Mouse (Mus musculus): ENCODE results near the gene Rbm15b.

Rbm15b gene

DNA sequence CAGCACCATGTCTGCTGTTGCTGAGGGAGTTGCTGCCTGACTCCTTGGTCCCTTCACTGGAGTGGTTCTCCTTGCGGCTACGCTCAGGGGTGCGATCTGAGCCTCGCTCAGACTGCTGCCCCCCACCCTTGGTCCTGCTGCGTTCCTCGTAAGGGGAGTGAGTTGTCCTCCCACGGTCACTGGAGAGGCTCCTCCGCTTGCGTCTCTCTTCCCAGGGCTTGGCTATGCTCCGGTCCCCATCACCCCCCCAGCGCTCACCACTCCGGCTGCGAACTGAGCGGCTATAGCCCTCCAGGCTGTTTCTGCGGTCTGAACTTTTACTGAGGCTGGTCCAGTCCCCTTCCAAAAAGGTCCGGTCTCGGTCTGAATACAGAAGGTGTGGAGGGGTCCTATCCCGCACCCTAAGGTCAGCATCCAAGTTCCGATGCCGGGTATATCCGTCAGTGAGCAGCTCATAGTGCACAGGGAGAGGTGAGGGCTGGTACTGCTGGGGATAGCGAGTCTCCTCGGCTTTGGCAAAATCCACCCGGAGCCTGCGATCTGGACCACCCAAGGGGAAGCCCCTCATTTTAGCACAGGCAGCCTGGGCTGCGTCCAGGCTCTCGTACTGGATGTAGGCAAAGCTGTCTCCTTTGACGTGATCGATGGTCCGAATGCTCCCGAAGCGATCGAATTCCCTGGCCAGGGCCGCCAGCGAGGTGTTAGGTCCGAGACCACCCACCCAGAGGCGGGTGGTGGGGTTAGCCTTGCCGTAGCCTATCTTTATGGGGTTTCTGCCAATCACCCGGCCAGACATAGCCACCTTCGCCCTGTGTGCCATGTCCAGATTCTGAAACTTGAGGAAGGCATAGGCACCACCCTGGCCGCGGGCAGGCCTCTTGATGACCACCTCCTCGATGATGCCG, 2.0 kb downstream of the Rbm15b start:
- no peak for DNase-seq (ENCODE audit: low read depth, low spot score)

DNA sequence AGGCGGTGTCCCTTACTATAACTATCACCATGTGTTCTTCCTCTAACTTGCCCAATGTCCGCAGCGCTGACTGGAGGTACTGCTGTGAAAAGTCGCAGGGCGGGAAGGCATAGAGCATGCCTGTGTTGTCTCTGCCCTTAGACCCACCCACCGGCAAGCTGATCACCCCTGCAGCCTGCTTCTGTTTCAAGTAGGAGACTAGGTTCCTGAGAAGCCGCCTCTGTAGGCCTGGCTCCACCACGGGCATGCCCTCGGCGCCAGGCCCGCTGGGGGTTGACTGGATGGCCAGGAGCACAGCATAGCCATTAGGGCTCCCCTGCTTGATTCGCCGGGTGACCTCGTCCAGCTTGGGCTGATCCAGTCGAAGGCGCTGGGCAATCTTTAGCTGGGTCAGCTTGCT, 2.9 kb downstream of the Rbm15b start:
- DNase-seq (ENCODE audit: low read depth, low spot score), result peak; percentile 59

DNA sequence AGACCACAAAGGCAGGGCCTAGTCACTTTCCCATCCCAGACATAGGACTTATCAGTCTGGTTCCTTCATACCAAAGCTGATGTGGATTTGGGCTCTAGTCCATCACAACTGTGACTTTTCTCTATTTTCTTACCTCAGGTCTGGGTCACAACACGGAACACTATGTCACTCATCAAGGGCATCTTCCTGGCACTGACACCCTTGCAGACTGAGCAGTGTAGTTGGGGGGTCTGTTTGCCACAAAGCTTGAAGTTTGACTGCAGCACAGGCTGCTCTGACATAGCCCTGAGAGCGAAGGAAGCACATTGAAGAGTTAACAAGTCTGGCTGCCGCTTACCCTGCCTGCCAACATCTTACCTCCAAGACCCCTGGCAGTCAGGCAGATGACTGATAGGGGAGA, 4.1 kb downstream of the Rbm15b start:
- no peak for DNase-seq (ENCODE audit: low read depth, low spot score)

DNA sequence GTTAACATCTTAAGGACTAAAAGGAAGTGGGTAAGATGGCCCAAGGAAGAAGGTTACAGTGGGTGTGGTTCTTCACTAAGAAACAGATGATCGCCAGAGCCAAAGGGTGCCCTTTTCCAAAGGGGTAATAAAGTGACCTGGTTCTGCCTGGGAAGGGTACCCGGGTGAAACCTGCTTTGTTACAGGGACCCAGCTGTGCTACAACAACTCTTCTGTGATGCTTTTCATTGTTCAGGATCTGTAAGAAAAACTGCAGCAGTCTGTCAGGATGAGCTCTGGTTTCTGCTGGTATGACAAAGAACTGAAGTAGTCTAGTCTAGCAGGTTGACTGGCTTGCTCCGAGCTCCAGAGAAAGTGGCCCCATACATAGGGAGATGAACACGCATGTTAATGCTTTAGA, 5.1 kb downstream of the Rbm15b start:
- peak; percentile 58 for DNase-seq (ENCODE audit: low read depth, low spot score)

DNA sequence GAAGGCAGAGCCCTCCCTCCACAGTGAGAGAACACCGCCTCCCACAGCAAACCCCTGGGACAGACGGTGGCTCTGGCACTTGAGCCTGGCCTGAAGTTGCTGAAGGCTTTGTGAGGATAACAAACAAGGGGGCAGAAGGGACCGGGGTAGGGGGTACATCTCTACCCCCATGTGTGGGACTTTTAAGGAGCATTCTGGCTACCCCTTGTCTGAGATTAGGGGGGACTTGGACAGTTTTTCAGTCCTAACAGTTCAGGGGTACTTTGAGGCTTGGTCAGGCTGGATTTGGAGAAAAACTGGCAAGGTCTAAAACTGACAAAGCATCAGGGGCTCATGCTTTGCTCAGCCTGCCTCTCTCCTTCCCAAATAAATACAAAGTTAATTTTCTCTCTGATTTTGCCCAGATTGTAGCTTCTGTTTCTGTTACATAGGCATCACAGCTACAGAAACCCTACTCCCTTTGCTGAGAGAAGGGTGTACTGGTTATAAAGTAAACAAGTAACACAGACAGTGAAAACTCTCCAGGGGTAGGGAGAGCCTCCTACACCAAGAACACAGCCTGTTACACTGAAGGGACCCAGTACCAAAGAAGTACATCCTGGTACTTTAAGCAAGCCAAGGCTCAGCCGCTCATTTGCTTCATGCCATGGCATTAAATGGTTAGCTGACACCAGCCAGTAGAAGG, 6.0 kb downstream of the Rbm15b start:
- DNase-seq (ENCODE audit: low read depth, low spot score), result no peak

DNA sequence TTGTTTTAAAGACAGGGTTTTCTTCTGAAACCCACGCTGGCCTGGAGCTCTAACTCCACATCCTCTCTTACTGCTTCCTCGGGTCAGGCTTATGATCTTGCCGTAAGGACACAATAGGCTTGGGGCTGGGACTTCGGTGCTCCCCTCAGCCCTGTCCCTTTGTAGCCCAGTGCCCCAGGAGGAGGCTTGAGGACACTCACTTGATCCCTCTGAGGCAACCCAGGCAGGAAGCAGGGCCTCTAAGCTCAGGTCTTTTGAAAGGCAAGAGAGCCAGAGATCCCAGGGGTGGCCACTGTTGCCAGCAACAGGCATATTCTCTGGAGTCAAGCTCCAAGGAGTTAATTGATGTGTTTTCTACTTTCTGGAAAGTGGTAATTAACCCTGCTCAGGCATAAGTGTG, 7.8 kb downstream of the Rbm15b start:
- no peak for DNase-seq (ENCODE audit: low read depth, low spot score)

DNA sequence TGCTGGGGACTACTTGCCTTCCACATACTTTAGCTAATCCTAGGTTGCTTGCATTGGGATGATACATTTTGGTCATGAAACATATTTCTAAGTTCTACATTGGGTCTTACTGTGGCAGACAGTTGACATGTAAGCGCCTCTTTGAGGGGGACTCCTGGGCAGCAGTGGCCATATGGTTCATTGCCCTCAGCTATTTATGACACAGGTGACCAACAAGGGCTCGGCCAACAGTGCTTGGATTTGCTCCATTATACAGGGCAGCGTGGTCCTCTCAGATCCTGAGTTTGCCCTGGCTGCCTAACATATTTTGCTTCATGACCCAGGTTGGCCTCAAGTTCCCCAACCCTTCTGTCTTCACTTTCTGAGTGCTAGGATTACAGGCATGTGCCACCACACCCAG, 10.6 kb downstream of the Rbm15b start:
- DNase-seq (ENCODE audit: low read depth, low spot score), result no peak

DNA sequence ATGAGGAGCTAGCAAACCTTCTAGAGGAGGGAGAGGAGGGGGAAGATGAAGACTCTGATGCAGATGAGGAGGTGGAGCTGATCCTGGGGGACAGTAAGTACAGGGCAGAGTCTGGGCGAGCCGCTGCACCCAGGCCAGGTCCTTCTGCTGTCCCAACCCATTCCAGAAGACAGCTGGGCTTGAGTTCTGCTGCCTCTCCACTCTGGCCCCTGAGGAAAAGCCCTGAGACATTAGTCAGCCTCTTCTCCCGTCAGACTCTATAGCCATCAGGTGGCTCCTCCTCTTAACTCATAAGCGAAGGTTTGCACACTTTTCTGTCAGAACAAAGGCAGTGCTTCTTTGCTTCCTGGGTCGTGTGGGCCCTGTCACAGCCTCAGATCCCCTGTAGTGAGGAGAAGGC, 13.0 kb downstream of the Rbm15b start:
- no peak for DNase-seq (ENCODE audit: low read depth, low spot score)

DNA sequence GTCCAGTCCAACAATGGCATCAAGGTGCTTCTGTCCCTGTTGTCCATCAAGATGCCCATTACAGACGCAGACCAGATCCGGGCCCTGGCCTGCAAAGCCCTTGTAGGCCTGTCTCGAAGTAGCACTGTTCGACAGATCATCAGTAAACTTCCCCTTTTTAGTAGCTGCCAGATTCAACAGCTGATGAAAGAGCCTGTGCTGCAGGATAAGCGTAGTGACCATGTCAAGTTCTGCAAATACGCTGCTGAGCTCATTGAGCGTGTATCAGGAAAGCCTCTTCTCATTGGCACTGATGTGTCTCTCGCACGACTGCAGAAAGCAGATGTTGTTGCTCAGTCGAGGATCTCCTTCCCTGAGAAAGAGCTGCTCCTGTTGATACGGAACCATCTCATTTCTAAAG, 29.2 kb downstream of the Rbm15b start:
- no peak for DNase-seq (ENCODE audit: low read depth, low spot score)

DNA sequence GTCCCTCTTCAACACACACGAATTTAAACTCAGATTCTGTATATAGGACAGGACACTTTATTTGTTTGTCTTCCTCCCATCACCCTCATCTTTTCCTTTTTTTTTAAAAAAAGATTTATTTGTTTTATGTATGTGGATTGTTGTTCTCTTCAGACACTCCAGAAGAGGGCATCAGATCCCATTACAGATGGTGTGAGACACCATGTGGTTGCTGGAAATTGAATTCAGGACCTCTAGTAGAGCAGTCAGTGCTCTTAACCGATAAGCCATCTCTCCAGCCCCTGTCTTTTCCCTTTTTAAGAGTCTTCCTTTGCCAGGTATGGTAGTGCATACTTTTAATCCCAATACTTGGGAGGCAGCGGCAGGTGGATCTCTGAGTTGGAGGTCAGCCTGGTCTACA, 30.6 kb downstream of the Rbm15b start:
- DNase-seq (ENCODE audit: low read depth, low spot score), result no peak

DNA sequence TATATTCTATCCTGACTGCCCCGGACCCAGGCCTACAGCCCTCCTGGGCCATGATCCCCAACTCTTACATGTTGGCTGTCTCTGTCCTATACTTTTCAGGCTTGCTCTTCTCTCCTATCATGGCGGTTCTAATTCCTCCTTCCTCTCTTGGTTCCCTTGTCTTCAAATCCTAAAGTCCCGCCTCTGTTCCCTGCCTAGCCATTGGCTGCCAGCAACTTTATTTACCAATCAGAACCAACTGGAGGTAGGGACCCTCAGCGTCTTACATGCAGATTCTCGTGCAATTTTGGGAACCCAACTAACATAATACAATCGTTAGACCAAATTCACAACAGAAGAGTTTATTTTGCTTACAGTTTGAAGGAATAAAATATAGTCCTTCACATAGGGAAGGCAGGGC, 44.4 kb downstream of the Rbm15b start:
- DNase-seq (ENCODE audit: low read depth, low spot score), result peak; percentile 55

DNA sequence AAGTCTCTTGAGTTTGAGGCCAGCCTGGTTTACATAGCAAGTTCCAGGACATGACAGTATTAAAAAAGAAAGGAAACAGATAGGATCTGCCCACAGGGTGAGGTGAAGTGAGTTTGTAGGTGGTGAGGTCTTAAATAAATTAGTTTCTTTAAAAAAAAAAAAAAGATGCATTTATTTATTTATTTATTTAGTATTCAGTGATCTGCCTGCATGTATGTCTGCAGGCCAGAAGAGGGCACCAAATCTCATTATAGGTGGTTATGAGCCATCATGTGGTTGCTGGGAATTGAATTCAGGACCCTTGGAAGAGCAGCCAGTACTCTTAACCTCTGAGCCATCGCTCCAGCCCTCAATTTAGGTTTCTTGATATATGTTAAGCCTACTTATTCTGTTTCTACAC, 46.7 kb downstream of the Rbm15b start:
- no peak for DNase-seq (ENCODE audit: low read depth, low spot score)
